In the genomic region with DNA sequence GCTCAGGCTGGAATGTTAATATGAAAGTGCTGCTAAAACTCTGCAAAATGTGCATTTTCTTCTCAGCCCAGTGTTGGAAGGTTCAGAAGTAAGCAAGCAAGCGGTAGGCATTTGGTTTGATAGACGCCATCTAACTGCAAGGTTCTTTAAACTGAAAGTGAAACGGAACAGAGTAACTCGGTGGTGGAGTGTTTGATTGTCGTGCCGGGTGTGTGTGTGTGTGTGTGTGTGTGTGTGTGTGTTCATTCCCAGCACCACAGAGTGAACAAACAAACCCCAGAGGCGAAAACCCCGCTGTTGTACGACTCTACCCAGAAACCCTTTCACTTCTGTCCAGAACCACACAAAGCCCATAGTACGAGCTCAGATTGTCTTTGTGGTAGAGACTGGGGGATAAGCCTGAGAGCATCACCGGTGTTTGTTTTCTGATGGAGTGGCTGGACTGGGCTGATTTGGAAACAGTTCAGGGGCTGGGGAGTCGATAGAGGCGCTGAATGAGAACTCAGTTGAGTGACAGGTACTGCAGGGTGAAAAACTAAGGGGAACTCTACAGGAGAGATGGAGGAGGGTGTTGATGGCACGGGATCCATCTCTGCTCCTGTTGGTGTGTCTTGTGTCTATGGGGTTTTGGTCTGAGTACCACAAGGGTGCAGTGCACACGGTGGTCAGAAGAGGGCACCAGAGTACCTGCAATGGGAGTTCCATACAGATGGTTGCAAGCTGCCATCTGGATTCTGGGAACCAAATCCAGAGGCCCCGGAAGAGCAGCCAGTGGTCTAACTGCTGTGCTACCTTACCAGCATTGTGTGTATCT, we compare ENCODE assay signal across 8 mouse cellular contexts. TPM values are rescaled to one million over a fixed set of nuclear protein-coding genes. Genes with fewer than 3 reads are reported as not detected.
DNase-seq lines count a peak whose midpoint lies in the region; ATAC-seq lines count a peak whose summit lies in the region.

No protein-coding gene starts in this region.

- 0 out of 2 replicates have a peak overlapping the region, but pooled peaks have one; percentile 44 for H3K27ac ChIP-seq in hindbrain, embryonic 12.5 days

- H3K27me3 ChIP-seq in hindbrain, embryonic 12.5 days: no peaks in the 10 kb centered on the region

- peaks cover 11% of the 10 kb centered on the region for H3K4me1 ChIP-seq in hindbrain, embryonic 12.5 days

- H3K9me3 ChIP-seq in hindbrain, embryonic 12.5 days (replicated peaks): 0 out of 2 replicates have a peak, but pooled peaks cover 7% of the 10 kb centered on the region

- peak overlapping the region; percentile 83 for H3K4me3 ChIP-seq in hindbrain, embryonic 12.5 days

- H3K36me3 ChIP-seq in hindbrain, embryonic 12.5 days: peaks cover 31% of the 10 kb centered on the region

- ATAC-seq in hindbrain, embryonic 12.5 days (ENCODE audit: low FRiP score): peak; percentile 39

- peak overlapping the region; percentile 84 for H3K9ac ChIP-seq in hindbrain, embryonic 12.5 days

- H3K4me2 ChIP-seq in hindbrain, embryonic 12.5 days (replicated peaks): peak overlapping the region; percentile 94

- 14% methylated on average over 16 of the region's 16 CpGs for WGBS in hindbrain, embryonic 12.5 days

- DNase-seq in MN1 (ENCODE audit: low spot score): peak; percentile 96
- DNase-seq in cerebellum, adult 9-10 months: peak; percentile 92
- DNase-seq in frontal cortex, adult 2 months (ENCODE audit: extremely low spot score in 1 of 2, low spot score in 1 of 2): peak; percentile 74 to 95
- peak; percentile 89 to 93 for DNase-seq in layer of hippocampus, postnatal 14 days (ENCODE audit: low spot score in 2 of 2)
- DNase-seq in lung, postnatal 14 days: peak; percentile 92
- DNase-seq in retina, adult 2 months (ENCODE audit: low read depth, low spot score): peak; percentile 77
- DNase-seq in thymus, postnatal 36 days: peak; percentile 86 to 88

RNA-seq across cellular contexts. Expression of a gene that starts 0.9 kb away (rescaled TPM):
- 21.2 and 23.2 TPM in 2 replicates for polyA plus RNA-seq in frontal cortex, adult 2 months (2012; rRNA removed)
- polyA plus RNA-seq in hindbrain, embryonic 12.5 days (2016; fragmentation: Nextera tagmentation; extraction: Ambion mirVana): 62.0 and 68.1 TPM in 2 replicates
- 10 to 100 TPM; 27.5 to 27.7 TPM for total RNA-seq in layer of hippocampus, postnatal 14 days (2021)

RNA-seq across cellular contexts. Expression of a gene that starts 29.9 kb away (rescaled TPM):
- 97.9 and 101 TPM in 2 replicates for polyA plus RNA-seq in frontal cortex, adult 2 months (2012; rRNA removed)
- polyA plus RNA-seq in hindbrain, embryonic 12.5 days (2016; fragmentation: Nextera tagmentation; extraction: Ambion mirVana): 55.5 and 57.3 TPM in 2 replicates
- total RNA-seq in layer of hippocampus, postnatal 14 days (2021): 100 to 1,000 TPM; 135 to 137 TPM

RNA-seq across cellular contexts. Expression of a gene that starts 44.9 kb away (rescaled TPM):
- polyA plus RNA-seq in frontal cortex, adult 2 months (2012; rRNA removed): 28.9 and 30.1 TPM in 2 replicates
- 5.8 and 6.3 TPM in 2 replicates for polyA plus RNA-seq in hindbrain, embryonic 12.5 days (2016; fragmentation: Nextera tagmentation; extraction: Ambion mirVana)
- 10 to 100 TPM; 35.6 to 36.5 TPM for total RNA-seq in layer of hippocampus, postnatal 14 days (2021)

RNA-seq across cellular contexts. Expression of a gene that starts 57.1 kb away (rescaled TPM):
- 106 and 107 TPM in 2 replicates for polyA plus RNA-seq in frontal cortex, adult 2 months (2012; rRNA removed)
- 161 and 169 TPM in 2 replicates for polyA plus RNA-seq in hindbrain, embryonic 12.5 days (2016; fragmentation: Nextera tagmentation; extraction: Ambion mirVana)
- total RNA-seq in layer of hippocampus, postnatal 14 days (2021): 100 to 1,000 TPM; 135 TPM

Comparison
In these comparisons a context has a peak if more than half of its experiments do, and no peak if none do; other contexts are left out.
1. Peak in every context shown above with its lines: DNase-seq, ATAC-seq, H3K4me3 ChIP-seq and H3K27ac ChIP-seq.